Mouse (Mus musculus) left cerebral cortex, postnatal 25 days (tissue): ENCODE measurements around the gene Comp. TPM values are rescaled to one million over a fixed set of nuclear protein-coding genes. Genes with fewer than 3 reads are reported as not detected.

Experiments
- DNase-seq, 2 experiments: peaks; one replicate each; pipeline ENCODE4 v3.0.0; 2022; ENCODE audit warnings: low spot score in 2 of 2, mixed read lengths in 1 of 2
- intact Hi-C: fragments of 180-260 bp; cut with DNase I; formaldehyde crosslinking; loops from one replicate; pipeline ENCODE4 v1.15.1; 2025
- total RNA-seq, 2 experiments: library from RNA; stranded (reverse); gene quantifications; 2 replicates each; pipeline ENCODE4 v1.2.3; 2021

The Comp gene
- total RNA-seq, 2 experiments from 2014 or later: 0.23 to 0.48 TPM

DNA sequence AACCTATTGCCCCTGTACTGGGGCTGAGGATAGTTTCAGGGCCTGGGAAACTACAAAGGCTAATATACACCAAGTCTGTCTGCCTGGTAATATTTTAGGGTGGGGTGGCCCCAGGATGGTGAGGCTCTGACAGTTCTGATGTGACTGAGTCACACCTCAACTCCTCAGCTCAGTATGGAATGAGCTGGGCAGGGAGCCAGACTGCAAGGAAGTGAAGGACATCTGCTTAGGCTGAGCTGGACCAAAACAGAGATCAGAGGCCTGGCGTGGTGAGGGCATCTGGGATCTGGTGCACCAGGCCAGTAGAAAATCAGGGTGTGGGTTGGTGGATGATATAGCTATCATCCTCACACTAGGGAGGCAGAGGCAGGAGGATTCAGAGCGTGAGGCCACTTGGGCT, 16.3 kb downstream of the Comp start:
- peak in 1 of 2 experiments; percentile 30 for DNase-seq
- intact Hi-C loops: no loop called here

DNA sequence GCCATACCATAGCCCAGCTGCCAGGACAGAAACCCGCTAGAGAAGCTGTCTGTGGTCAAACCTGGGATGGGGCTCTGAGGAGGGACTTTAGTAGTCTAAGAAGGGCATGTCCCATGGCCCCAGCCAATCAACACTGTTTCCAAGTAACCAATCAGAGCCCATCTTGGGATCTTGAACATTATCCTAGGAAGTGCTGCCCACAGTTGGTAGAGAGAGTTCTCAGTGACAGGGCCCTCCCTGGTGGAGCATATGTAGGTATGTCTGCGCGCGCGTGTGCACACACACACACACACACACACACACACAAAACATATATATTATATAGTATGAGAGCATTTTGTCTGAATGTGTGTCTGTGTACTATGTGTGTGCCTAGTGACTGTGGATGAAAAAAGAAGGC, 19.7 kb downstream of the Comp start:
- intact Hi-C loops: no loop called here
- DNase-seq: no peak

DNA sequence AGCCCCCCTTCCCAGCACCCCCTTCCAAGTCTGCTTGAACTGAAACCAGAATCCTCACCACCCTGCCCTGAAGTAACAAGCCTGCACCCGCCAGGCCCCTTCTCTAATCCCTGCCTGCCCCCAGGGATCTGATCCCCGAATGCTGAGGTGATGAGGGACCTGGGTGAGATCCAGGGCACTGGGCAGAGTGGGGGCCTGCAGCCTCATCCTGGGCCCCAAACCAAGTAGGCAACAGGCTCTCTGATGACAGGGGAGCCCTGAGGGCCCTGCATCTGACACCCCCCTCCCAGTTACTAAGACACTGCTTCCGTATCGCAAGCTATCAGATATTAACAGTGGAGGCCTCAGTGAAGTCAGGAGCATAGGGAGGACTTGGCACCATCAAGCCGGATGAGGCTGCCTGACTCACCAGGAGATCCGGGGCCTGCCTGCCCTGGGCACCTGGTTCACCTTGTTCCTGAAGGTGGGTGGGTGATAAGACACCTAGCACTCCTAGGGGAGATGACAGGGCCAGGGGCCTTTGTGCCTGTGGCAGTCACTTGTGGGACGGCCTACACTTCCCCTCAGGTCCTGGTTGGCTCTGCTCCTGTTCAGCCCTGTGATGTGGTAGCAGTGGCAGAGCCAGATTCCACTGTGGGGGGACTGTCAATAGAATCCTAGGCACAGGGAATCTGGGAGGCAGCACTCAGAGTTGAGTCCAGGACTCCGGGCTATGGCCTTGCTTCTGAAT, 21.1 kb downstream of the Comp start:
- DNase-seq: no peak
- intact Hi-C loops: no loop called here

DNA sequence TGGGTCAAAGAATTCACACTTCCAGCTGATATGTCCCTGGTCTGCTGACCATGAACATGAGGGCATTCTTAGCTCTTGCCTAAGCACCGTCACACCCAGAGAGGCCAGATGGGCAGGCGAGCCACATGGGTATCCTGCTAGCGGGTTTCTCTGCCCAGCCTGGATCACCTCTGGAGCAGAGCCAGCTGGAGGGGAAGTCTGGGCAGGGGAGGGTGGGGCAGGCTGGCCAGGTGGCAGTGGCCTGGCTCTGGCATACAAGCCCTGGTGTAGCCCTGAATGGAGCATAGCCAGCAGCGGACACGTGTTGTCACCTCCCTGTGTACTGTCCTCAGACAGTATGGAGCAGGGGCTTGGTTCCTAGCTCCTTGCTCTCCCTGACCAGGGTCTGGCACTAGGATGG, 22.3 kb downstream of the Comp start:
- intact Hi-C loops: no loop called here
- no peak for DNase-seq

DNA sequence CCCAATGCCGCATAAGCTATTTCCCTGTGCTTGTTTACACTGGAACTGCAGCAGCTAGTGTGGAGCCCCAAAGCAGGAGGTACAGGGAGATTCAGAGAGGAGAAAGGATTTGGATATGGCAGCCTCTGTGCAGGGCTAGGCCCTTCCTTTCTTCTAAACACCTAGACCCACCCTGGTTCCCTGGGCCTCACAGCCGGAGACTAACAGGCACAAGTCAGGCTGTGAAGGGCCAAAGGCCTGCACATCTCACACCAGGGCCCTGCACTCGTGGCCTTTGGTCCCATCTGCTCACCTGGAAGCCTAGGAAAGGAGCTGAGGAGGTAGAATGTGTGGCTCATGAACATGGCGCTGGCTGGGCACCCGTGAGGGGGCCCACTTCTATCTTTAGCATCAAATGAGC, 22.8 kb downstream of the Comp start:
- no peak for DNase-seq
- intact Hi-C loops: no loop called here

DNA sequence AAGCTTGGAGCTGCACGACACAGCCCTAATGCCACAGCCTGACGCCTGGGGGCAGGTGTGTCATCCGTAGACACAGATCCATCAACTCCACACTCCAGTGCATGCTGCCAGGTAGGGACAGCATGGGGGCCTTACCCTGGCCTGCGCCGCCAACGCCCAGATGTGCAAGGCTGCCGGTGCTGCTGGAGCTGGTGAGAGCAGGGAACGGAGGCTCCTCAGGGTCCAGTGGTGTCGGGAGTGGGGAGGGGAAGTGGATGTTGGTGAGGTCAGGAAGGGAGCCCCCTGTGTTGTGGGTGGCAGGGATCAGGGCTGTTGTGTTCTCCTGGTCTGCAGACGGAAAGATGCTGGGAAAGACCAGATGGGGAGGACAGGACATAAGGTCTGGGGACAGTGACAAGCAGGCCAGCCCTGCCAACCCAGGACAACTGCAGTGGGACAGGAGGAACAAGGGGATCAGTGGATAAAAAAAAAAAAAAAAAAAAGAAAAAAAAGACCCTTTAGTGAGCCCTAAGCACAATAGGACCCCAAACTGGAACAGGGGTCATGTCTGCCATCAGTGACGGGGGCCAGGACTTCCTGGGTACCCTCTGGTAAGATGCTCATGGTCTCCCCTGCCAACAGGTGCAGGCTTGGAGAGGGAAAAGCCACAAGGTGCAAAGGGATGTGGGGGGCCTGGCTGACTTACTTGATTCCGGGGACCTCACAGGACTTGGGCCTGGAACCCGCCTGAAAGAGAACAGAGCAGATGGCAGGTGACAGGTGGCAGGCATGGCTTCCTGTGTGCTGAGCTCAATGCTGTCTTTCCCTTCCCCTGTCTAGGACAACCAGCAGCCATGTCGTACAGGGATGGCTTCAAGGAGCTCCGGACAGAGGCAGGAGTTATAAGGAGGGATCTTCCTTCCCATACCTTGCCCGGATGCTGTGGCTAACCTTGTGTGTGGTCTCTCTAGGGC, 24.5 kb downstream of the Comp start:
- no peak for DNase-seq
- intact Hi-C loops: no loop called here

DNA sequence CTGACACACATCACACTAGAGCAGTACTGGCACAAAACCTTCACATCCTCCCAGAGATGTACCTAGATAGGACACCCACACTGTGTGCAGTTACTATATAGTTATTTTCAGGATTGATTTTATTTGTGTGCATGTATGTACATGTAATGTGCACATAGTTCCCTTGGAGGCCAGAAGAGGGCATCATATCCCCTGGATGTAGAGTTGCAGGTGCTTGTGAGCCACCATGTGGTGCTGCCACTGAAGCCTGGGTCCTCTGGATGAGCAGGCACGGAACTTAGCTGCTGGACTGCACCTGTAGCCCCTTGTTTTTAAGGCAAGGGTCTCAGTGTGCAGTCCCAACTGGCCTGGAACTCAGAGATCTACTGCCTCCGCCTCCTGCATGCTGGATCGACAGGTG, 30.9 kb downstream of the Comp start:
- DNase-seq: no peak
- intact Hi-C loops: no loop called here

DNA sequence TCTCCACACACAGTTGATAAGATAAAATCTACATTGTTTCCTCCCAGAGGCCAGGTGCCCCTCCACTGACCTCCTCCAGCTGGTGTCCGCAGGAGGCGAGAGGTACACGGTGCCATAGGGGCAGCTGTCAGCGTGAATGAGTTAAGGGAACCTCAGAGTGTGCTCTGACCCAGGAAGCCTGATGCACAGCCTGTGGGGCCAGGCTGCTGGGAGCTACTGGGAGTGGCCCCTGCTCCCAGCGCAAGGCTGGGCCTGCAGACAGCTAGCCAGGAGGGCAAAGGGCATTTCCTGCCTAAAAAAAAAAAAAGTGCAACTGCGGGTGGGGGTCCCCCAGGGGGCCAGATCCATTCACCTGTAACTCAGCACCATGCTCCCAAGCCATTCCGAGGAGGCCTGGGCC, 31.8 kb downstream of the Comp start:
- no peak for DNase-seq
- intact Hi-C loops: no loop called here

DNA sequence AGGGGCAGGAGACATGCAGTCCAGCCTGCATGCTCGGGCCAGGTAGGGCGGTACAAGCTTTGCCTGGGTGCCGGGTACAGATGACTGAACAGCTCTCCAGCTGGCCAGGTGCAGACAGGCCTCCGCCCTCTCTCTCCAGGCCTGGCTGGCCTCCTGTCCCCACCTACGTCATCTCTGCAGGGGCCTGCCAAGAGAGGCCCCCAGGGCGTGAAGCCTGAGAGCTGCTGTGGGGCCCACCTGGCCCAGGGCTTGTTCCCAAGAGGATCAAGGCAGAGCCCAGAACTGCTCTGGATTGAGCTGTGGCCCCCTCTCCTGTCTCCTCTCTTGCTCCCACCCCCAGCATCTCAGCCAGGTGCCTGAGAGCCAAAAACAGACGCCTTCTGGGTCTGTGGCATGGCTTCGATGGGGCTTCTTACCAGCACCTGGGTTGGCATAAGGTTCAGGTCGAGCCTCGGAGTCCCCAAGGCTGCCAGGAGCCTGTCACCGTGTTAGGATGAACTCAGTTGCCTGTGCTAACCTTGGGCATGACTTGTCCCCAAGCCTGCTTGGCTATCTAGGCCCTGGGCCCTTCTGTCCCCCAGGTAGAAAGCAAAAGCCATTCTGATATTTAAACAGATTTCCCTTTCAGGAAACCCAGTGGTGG, 33.2 kb downstream of the Comp start:
- intact Hi-C loops: no loop called here
- no peak for DNase-seq

DNA sequence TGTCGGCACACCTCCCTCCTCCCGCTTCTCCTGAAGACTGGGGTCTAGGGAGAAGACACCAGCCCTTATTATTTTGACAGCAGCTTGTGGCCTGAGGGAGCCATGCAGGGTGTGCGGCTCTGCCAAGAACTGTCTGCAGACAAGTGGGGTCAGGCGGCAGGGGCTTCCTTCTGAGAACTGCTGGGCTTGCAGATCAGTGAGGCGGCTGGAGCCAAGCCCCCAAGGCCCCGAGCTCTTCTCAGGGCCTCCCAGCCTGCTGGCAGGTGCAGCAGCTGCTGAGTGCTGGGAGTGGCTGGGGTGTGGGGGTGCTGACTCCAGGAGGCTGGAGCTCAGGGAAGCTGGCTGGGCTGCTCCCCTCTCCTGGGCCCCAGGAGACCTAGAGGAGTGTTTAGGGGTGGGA, 34.9 kb downstream of the Comp start:
- intact Hi-C loops: no loop called here
- DNase-seq: no peak

DNA sequence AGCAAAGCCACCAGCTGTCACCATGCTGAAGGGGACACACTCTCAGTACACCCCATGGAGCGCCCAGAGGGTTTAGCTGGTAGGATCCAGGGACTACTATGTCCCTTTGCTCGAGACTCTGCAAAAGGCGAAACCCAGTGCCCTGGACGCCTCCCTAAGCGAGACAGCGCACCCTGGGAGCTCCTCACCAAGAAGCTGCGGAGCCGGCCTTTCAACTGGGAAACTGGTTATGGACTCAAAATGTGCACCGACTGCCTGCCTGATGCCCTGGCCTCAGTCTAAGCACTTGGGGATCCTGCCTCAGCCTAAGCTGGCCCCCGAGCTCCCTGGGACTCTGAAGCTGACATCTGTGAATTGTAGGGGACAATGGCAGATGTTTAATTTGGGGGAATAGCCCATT, 35.7 kb downstream of the Comp start:
- intact Hi-C loops: no loop called here
- DNase-seq: no peak

DNA sequence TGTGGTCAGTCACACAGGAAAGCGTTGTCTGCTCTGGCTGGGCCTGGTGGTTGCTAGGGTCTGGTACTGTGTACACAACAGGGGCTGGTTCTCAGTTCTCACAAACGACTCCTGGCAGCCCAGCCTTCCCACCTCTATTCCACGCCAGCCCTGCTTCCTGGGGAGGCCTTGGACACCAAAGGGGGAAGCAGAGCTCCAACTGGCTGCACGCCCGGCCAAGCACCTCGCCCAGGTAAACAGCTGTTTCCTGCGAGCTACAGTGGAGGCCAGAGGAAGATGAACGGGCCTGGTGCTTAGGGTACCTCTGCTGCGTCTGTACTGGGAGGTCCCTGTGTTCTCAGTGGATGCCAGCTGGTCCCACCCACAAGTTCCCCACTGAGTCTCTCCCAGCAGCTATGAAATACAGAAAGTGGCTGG, 36.1 kb downstream of the Comp start:
- peak; percentile 36 to 74 for DNase-seq
- intact Hi-C loops: no loop called here

DNA sequence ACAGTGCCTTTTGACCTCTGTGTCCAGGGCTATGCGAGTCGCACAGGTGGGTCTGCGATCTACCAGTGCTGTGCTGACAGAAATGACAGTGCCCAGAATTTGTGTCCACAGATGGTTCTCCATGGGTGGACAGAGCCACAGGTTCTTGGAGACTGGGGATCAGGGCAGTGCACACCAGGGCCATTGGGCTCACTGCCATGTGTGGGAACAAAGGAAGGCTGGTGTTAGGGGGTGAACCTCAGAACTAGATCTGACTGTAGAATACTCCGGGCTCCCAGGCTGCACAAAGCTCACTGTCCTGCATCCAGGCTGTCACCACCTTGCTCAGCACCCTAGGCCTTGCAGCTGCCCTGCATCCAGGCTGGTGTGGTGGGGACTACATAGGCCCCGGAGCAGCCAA, 36.9 kb downstream of the Comp start:
- intact Hi-C loops: no loop called here
- DNase-seq: no peak

DNA sequence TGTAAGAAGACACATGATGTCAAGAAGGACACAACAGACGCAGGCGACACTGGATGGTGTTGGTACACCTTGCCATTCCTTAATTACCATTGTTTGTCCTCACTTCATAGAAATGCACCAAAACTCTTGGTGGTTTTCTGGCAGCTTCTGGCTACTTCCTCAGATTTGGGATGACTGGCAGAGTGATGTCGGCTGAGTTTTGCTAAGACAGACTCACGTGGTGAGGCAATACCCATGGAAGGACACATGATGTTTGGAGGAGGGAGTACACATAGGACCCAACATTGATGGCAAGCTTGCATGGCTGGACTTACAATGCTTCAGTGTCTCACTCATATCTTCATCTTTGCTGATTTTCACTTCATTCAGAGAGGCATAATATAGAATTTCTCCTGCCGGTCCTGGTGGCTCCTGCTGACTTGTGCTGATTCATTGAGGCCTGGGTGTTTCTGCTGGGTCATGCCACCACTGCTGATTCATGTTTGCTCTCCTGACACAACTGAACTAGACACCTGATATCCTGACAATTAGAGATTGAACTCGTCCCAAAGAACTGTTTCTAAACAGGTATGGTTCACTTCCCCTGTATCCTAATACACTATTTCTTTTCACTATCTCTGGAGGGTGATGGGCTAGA, 41.1 kb downstream of the Comp start:
- intact Hi-C loops: no loop called here
- no peak for DNase-seq

DNA sequence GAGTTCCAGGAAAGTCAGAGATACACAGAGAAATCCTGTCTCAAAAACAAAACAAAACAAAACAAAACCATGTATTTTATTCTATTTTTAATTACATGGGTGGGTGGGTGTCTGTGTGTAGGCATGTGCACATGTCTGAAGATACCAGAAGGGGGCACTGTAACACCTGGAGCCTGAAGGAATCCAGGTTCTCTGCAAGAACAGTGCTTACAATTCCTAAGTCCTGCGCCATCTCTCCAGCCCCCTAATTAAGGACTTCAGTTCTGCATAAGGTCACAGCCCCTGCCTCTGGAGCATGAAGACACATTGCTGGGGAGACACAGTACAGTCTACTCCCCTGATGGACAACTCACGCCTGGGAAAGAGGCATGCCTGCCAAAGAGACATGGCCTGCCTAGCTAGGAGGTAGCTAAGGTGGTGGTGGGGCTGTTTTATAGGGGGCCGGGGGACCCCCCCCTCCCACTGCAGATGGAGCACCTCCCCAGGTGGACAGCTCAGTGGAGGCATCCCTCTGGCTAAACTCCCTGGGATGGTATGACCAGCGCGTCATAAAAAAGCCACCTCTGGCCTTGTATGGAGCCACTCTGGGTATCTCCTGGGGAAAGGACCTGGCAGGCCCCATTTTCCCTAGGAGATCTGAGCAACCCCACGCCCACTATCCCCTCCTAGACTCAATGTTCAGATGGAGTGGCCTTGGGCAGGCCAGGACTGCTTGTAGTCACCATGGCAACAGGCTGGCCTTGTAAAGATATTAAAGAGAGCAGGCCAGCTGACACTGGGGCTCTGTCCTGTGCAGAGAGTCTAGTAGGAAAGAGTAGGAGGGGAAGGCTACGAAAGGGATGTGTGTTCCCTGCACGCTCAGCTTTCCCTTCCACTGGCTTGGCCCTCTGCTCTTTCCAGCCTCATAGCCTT, 42.4 kb downstream of the Comp start:
- DNase-seq: peak; percentile 47 to 69
- intact Hi-C loops: loop anchor here (2.0 to 5.0 kb wide), 4 partner anchors 37 to 87 kb away; partner anchors contain the start of genes Tmem59l and Upf1

DNA sequence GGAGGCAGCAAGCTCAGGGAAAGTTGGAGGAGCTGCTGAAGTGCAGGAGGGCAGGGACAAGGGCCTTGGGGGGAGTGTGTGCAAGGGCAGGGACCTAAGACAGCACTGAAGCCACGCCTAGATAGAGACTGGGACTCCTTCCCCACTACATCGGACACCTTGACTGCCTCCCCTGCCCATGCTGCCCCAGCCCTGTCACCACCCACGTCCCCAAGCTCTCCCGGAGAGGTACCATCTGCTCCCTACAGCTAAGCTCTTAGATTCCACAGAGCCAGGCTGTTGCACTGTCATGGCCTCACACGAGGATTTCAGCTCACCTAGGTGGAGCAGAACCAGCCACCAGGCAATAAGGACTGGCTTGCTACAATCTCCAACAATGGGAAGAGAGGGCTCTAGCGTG, 43.6 kb downstream of the Comp start:
- intact Hi-C loops: loop anchor here (2.0 to 5.0 kb wide), 4 partner anchors 35 to 86 kb away; partner anchors contain the start of genes Tmem59l and Upf1

DNA sequence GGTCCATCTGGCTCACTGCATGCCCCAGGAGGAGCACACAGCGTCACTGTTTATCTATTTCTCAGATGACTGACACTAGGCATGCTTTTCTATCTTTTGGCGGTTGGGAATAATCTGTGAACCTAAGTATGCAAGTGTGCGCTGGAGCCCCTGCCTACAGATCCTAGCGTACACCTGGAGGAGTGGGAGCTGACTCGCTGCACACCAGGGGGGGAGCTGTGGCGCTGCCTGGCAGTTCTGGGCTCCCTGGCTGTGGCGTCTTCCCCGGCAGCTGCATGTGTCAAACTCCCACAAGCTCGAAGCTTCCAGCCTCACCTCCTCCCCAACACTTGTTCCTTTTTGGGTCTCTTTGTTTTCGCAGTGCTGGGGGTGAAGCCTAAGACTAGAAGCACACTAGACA, 44.6 kb downstream of the Comp start:
- DNase-seq: peak; percentile 80 to 96
- intact Hi-C loops: loop anchor here (1.0 to 5.0 kb wide), 6 partner anchors 21 to 85 kb away; partner anchors contain the start of genes Crtc1, Tmem59l and Upf1

More for the DNA sequence above, 43.6 kb downstream of the Comp start:
- DNase-seq: peak; percentile 47 to 86

DNA sequence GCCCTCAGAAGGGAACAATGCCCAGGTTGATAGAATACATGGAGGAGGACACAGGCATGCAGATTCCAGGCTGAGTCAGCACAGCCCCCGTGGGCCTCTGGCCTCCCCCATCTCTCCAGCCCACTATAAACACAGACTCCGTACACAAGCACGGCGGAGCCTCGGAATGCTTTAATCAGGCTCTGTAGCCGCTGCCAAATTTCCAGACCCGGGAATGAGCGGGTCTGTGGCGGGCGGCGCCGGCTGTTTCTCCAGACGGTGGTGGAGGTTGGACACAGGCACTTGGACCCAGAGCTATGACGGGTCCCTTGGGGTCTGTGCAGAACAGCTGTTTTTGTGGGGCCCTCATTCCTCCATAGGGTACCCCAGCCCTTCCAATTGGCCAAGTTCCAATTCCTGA, 45.6 kb downstream of the Comp start:
- intact Hi-C loops: loop anchor here (1.0 to 5.0 kb wide), 5 partner anchors 20 to 68 kb away; partner anchors contain the start of genes Crtc1, Tmem59l and Upf1
- peak; percentile 44 to 86 for DNase-seq
